Mouse (Mus musculus): ENCODE measurements around the gene Mybpc2. TPM values are rescaled to one million over a fixed set of nuclear protein-coding genes. Genes with fewer than 3 reads are reported as not detected.

The Mybpc2 gene
- polyA plus RNA-seq, 1 experiment from 2014 or later: 0.17 TPM

- 88% methylated on average over 16 of the region's 16 CpGs for WGBS
- H3K4me1 ChIP-seq: peaks cover 57% of the 10 kb centered on the region
- H3K36me3 ChIP-seq (replicated peaks): no peaks in the 10 kb centered on the region
- peaks cover 13% of the 10 kb centered on the region for H3K27me3 ChIP-seq
- no peak overlapping the region for H3K4me2 ChIP-seq
- no peak overlapping the region for H3K27ac ChIP-seq
- H3K9ac ChIP-seq: no peak overlapping the region
- ATAC-seq (ENCODE audit: low FRiP score): no peak
- no peak overlapping the region for H3K4me3 ChIP-seq (replicated peaks)
- H3K9me3 ChIP-seq: no peaks in the 10 kb centered on the region
Measured at GRCm38 (mm10) chr7:44470696-44471612, 53.5 kb downstream of the Mybpc2 start.

GRCm38 (mm10) chr7:44469677-44470675, 54.5 kb downstream of the Mybpc2 start:
- no peak overlapping the region for H3K9ac ChIP-seq
- H3K9me3 ChIP-seq: no peaks in the 10 kb centered on the region
- H3K36me3 ChIP-seq (replicated peaks): no peaks in the 10 kb centered on the region
- 90% methylated on average over 16 of the region's 16 CpGs for WGBS
- ATAC-seq (ENCODE audit: low FRiP score): no peak
- H3K27me3 ChIP-seq: 0 out of 2 replicates have a peak, but pooled peaks cover 7% of the 10 kb centered on the region
- no peak overlapping the region for H3K4me2 ChIP-seq
- peak overlapping the region; percentile 92; the same call in 1 of the 2 replicates for H3K27ac ChIP-seq
- H3K4me1 ChIP-seq: peaks cover 57% of the 10 kb centered on the region
- no peak overlapping the region; the same call in 1 of the 2 replicates for H3K4me3 ChIP-seq (replicated peaks)

GRCm38 (mm10) chr7:44468644-44469285, 55.7 kb downstream of the Mybpc2 start:
- Histone ChIP-seq H3K27me3 (0 out of 2 replicates have a peak, but pooled peaks cover 4% of the 10 kb centered on the region), H3K27ac (peak overlapping the region; percentile 92), H3K36me3 (replicated peaks) (peaks cover 5% of the 10 kb centered on the region), H3K9ac (peak overlapping the region; percentile 54), H3K4me3 (replicated peaks) (peak overlapping the region; percentile 56), H3K4me2 (peak overlapping the region; percentile 67), H3K4me1 (peaks cover 57% of the 10 kb centered on the region), H3K9me3 (no peaks in the 10 kb centered on the region)
- no peak for ATAC-seq (ENCODE audit: low FRiP score)
- WGBS: 58% methylated on average over 15 of the region's 15 CpGs

GRCm38 (mm10) chr7:44467811-44468411, 56.5 kb downstream of the Mybpc2 start, which contains the start of gene Josd2:
Gene Josd2, plus strand, starts transcription at chr7:44467980.
- peak within 1 kb of the TSS; percentile 92 for H3K27ac ChIP-seq
- H3K27me3 ChIP-seq: no peaks in the 10 kb centered on the region
- peak; percentile 95 for ATAC-seq (ENCODE audit: low FRiP score)
- peaks cover 56% of the 10 kb centered on the region for H3K4me1 ChIP-seq
- H3K9ac ChIP-seq: peak within 1 kb of the TSS; percentile 54
- peak within 1 kb of the TSS; percentile 67 for H3K4me2 ChIP-seq
- H3K4me3 ChIP-seq (replicated peaks): peak within 1 kb of the TSS; percentile 56
- H3K9me3 ChIP-seq: no peaks in the 10 kb centered on the region
- H3K36me3 ChIP-seq (replicated peaks): peaks cover 11% of the 10 kb centered on the region
- WGBS: under 1% methylated on average over 42 of the region's 42 CpGs

- Histone ChIP-seq H3K4me3 (replicated peaks) (no peak overlapping the region), H3K4me2 (peak overlapping the region; percentile 67; the same call in 1 of the 2 replicates), H3K4me1 (peaks cover 59% of the 10 kb centered on the region), H3K27me3 (peaks cover 9% of the 10 kb centered on the region; the same call in 1 of the 2 replicates), H3K9ac (no peak overlapping the region), H3K27ac (peak overlapping the region; percentile 92), H3K9me3 (no peaks in the 10 kb centered on the region), H3K36me3 (replicated peaks) (peaks cover 21% of the 10 kb centered on the region)
- no peak for ATAC-seq (ENCODE audit: low FRiP score)
- 81% methylated on average over 16 of the region's 16 CpGs for WGBS
Measured at GRCm38 (mm10) chr7:44466888-44467311, 57.6 kb downstream of the Mybpc2 start.

- WGBS: 70% methylated on average over 10 of the region's 10 CpGs
- H3K27me3 ChIP-seq: peaks cover 16% of the 10 kb centered on the region
- H3K36me3 ChIP-seq (replicated peaks): peaks cover 27% of the 10 kb centered on the region
- 0 out of 2 replicates have a peak overlapping the region, but pooled peaks have one; percentile 50 for H3K27ac ChIP-seq
- no peak overlapping the region for H3K9ac ChIP-seq
- peaks cover 60% of the 10 kb centered on the region for H3K4me1 ChIP-seq
- ATAC-seq (ENCODE audit: low FRiP score): no peak
- H3K9me3 ChIP-seq: no peaks in the 10 kb centered on the region
- H3K4me3 ChIP-seq (replicated peaks): no peak overlapping the region
- H3K4me2 ChIP-seq: no peak overlapping the region
Measured at GRCm38 (mm10) chr7:44466006-44466887, 58.2 kb downstream of the Mybpc2 start.

- WGBS: 55% methylated on average over 2 of the region's 2 CpGs
- H3K4me3 ChIP-seq (replicated peaks): no peak within 1 kb of the TSS
- no peak for ATAC-seq (ENCODE audit: low FRiP score)
- no peaks in the 10 kb centered on the region for H3K9me3 ChIP-seq
- H3K4me1 ChIP-seq: peaks cover 60% of the 10 kb centered on the region
- H3K27me3 ChIP-seq: peaks cover 25% of the 10 kb centered on the region
- H3K27ac ChIP-seq: peak within 1 kb of the TSS; percentile 80
- H3K9ac ChIP-seq: peak within 1 kb of the TSS; percentile 33; the same call in 1 of the 2 replicates
- H3K36me3 ChIP-seq (replicated peaks): peaks cover 39% of the 10 kb centered on the region
- H3K4me2 ChIP-seq: peak within 1 kb of the TSS; percentile 19; the same call in 1 of the 2 replicates
Measured at GRCm38 (mm10) chr7:44465111-44465510, 59.3 kb downstream of the Mybpc2 start, which contains the start of gene Aspdh. Gene Aspdh, plus strand, starts transcription at chr7:44465391.

- peaks cover 26% of the 10 kb centered on the region for H3K27me3 ChIP-seq
- peak overlapping the region; percentile 19; the same call in 1 of the 2 replicates for H3K4me2 ChIP-seq
- H3K27ac ChIP-seq: peak overlapping the region; percentile 80
- no peak overlapping the region for H3K4me3 ChIP-seq (replicated peaks)
- H3K9ac ChIP-seq: peak overlapping the region; percentile 33; the same call in 1 of the 2 replicates
- peaks cover 60% of the 10 kb centered on the region for H3K4me1 ChIP-seq
- peaks cover 44% of the 10 kb centered on the region for H3K36me3 ChIP-seq (replicated peaks)
- H3K9me3 ChIP-seq: no peaks in the 10 kb centered on the region
- ATAC-seq (ENCODE audit: low FRiP score): peak; percentile 6; the same call in 1 of the 2 replicates
- 25% methylated on average over 4 of the region's 4 CpGs for WGBS
Measured at GRCm38 (mm10) chr7:44464511-44464910, 59.9 kb downstream of the Mybpc2 start.

GRCm38 (mm10) chr7:44463556-44464225, 60.8 kb downstream of the Mybpc2 start:
- H3K4me2 ChIP-seq: no peak overlapping the region
- H3K4me1 ChIP-seq: peaks cover 51% of the 10 kb centered on the region
- peak overlapping the region; percentile 33; the same call in 1 of the 2 replicates for H3K9ac ChIP-seq

GRCm38 (mm10) chr7:44463056-44463425, 61.4 kb downstream of the Mybpc2 start:
- peaks cover 58% of the 10 kb centered on the region for H3K36me3 ChIP-seq (replicated peaks)
- no peak overlapping the region for H3K4me3 ChIP-seq (replicated peaks)
- H3K9ac ChIP-seq: no peak overlapping the region
- H3K9me3 ChIP-seq: no peaks in the 10 kb centered on the region
- 47% methylated on average over 8 of the region's 8 CpGs for WGBS
- H3K4me2 ChIP-seq: no peak overlapping the region
- no peak for ATAC-seq (ENCODE audit: low FRiP score)
- H3K27me3 ChIP-seq: peaks cover 26% of the 10 kb centered on the region
- H3K27ac ChIP-seq: no peak overlapping the region
- peaks cover 46% of the 10 kb centered on the region for H3K4me1 ChIP-seq

More at GRCm38 (mm10) chr7:44463556-44464225, 60.8 kb downstream of the Mybpc2 start:
- Histone ChIP-seq H3K4me3 (replicated peaks) (no peak overlapping the region), H3K9me3 (no peaks in the 10 kb centered on the region), H3K27ac (peak overlapping the region; percentile 80), H3K27me3 (peaks cover 26% of the 10 kb centered on the region), H3K36me3 (replicated peaks) (peaks cover 52% of the 10 kb centered on the region)
- ATAC-seq (ENCODE audit: low FRiP score): no peak
- 87% methylated on average over 10 of the region's 10 CpGs for WGBS

Measured in forebrain, embryonic 12.5 days (tissue).